Mouse (Mus musculus) lung, embryonic 15.5 days (tissue): ENCODE results near the gene Dnmt3a. TPM values are rescaled to one million over a fixed set of nuclear protein-coding genes. Genes with fewer than 3 reads are reported as not detected.

ENCODE experiments used
- ATAC-seq: fragments of 200-750 bp; cut with Nextera tagmentation; 2 replicates; pipeline ENCODE4 v1.8.0; 2017; ENCODE audit warnings: moderate number of reproducible peaks, borderline replicate concordance; ENCODE audit not compliant: low FRiP score, low TSS enrichment; ENCODE audit errors: extremely low read depth
- H3K27ac ChIP-seq: fragments of 300-500 bp; sonication (generic); 2 replicates; pipeline ENCODE4 v1.5.1; 2015; ENCODE audit warnings: moderate library complexity, mild to moderate bottlenecking, inconsistent platforms
- H3K27me3 ChIP-seq: fragments of 300-500 bp; sonication (generic); 2 replicates; pipeline ENCODE4 v1.6.1; 2015; ENCODE audit warnings: inconsistent platforms
- H3K36me3 ChIP-seq: fragments of 300-500 bp; sonication (generic); 2 replicates; pipeline ENCODE4 v1.6.1; 2015; ENCODE audit warnings: inconsistent platforms
- H3K4me1 ChIP-seq: fragments of 300-500 bp; sonication (generic); 2 replicates; pipeline ENCODE4 v1.6.1; 2015; ENCODE audit warnings: inconsistent platforms
- H3K4me2 ChIP-seq: fragments of 300-500 bp; sonication (generic); 2 replicates; pipeline ENCODE4 v1.6.1; 2015; ENCODE audit warnings: inconsistent platforms, mild to moderate bottlenecking, moderate library complexity
- H3K4me3 ChIP-seq: fragments of 300-500 bp; sonication (generic); 2 replicates; pipeline ENCODE4 v1.5.1; 2015; ENCODE audit warnings: mild to moderate bottlenecking, inconsistent platforms
- H3K9ac ChIP-seq: fragments of 300-500 bp; sonication (generic); 2 replicates; pipeline ENCODE4 v1.6.1; 2015; ENCODE audit warnings: inconsistent platforms
- H3K9me3 ChIP-seq: fragments of 300-500 bp; sonication (generic); 2 replicates; pipeline ENCODE4 v1.6.1; 2016; ENCODE audit warnings: inconsistent platforms
- WGBS: fragments of 180-500 bp; shearing (Covaris S2); methylation state at CpG from one replicate; pipeline ENCODE4 v1.1.7; 2015; 5-methylcytosine and 5-hydroxymethylcytosine counted together
- polyA plus RNA-seq: library from polyadenylated mRNA; unstranded; fragments of >200 nt; fragmentation: Nextera tagmentation; extraction: Ambion mirVana; gene quantifications from 2 replicates; pipeline ENCODE4 v1.2.1, GENCODE M21; 2015

Gene Dnmt3a
- polyA plus RNA-seq, 1 experiment from 2014 or later, result 151 TPM

DNA sequence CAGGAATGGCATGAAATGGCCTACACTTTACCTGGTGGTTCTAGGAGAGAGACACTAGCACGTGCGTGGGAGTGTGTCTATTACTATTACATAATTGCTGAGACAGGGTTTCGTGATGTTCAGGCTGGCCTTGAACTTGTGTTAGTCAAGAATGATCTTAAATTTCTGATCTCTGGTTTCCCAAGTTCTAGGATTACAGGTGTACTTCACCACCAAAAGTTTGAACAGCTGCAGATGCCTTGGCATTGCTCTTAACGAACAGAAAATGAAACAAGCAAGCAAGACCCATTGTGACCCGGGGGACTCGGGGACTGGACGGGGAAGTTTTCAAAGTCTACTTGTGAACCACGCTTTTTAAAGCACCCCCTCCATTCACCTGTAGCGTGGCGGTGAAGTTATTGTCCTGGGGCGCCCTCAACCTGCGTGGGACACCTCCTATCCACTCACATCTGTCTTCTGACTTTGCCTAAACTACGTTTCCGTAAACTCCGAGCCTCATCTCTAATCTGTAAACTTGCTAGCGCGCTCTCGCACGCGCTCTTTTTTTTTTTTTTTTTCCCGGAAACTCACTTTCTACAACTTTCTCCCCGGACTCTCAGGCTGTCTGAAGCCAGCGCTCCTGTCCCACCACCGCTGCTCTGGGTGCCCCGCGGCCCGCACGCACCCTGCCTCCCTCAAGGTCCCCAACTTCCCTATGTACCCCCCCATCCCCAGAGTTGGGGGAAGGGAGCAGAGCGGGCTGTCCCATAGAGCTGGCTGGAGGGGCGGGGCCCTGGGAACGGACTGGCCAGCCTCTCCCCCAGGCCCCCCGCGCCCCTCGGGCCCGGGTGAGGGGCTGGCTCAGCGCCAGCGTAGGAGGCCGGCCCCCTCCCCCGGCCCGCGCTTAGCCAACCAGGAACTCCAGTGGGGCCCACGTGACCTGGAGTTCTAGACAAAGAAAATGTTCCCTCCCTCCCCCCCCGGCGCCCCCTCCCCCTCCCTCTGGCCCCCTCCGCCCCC is 85.2 kb downstream of the Dnmt3a start:
- ATAC-seq, result peak; percentile 80
- H3K27me3 ChIP-seq, result no peaks in the 10 kb centered on the region
- no peaks in the 10 kb centered on the region for H3K9me3 ChIP-seq
- peak overlapping the region; percentile 63 for H3K9ac ChIP-seq
- peak overlapping the region; percentile 98 for H3K27ac ChIP-seq
- peaks cover 71% of the 10 kb centered on the region for H3K4me1 ChIP-seq
- H3K4me3 ChIP-seq, result peak overlapping the region; percentile 50
- 3% methylated on average over 41 of the region's 45 CpGs for WGBS
- H3K4me2 ChIP-seq, result peak overlapping the region; percentile 89
- H3K36me3 ChIP-seq, result peaks cover 9% of the 10 kb centered on the region

GRCm38 (mm10) chr12:3891779-3892239 is 86.0 kb downstream of the Dnmt3a start:
- Histone ChIP-seq H3K4me3 (peak overlapping the region; percentile 50), H3K4me1 (peaks cover 63% of the 10 kb centered on the region), H3K4me2 (peak overlapping the region; percentile 89), H3K27ac (peak overlapping the region; percentile 98), H3K36me3 (peaks cover 16% of the 10 kb centered on the region), H3K27me3 (no peaks in the 10 kb centered on the region), H3K9me3 (no peaks in the 10 kb centered on the region), H3K9ac (peak overlapping the region; percentile 63)
- 0% methylated on average over 15 of the region's 18 CpGs for WGBS
- ATAC-seq, result peak; percentile 51

DNA sequence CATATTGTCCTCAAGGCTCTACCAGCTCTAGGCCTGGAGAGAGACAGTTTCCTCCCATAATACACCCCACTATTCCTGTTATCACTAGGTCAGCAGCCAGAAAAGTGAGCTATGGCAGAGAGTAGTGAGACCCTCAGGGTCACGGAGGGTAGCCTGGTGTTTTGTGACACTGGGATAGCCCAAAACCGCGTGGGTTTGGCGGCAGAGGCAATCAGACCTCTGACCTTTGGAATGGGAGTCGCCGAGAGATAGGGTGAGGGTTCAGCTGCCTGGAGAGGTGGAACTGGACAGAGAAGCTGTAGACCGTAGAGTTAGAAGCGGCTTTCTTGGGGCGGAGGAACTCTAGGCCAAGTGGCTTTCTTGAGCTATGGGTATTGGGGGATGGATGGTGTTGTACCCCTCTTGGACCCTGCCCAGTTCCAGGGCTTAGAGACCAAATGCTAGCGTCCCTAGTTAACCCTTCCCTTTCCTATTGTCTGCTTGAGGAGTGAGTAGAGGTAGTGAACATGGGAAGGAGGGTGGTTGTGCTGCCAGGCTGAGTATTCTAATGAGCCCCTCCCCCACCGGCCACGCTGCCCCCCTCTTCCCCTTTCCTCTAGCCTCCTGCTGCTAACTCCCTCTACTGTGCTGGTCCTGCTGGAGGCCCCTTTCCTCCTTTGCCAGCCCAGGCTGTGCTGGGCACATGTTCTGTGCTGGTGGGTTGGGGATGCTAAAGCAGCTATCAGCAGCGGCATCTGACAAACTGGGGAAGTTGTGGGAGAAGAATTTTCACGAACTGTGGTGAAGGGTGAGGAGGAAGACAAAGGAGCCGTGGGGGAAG is 86.6 kb downstream of the Dnmt3a start:
- Histone ChIP-seq H3K9ac (peak overlapping the region; percentile 63), H3K9me3 (no peaks in the 10 kb centered on the region), H3K4me1 (peaks cover 57% of the 10 kb centered on the region), H3K27me3 (no peaks in the 10 kb centered on the region), H3K36me3 (peaks cover 23% of the 10 kb centered on the region), H3K27ac (peak overlapping the region; percentile 98), H3K4me3 (peak overlapping the region; percentile 50), H3K4me2 (peak overlapping the region; percentile 89)
- WGBS, result 4% methylated on average over 15 of the region's 15 CpGs
- ATAC-seq, result peak; percentile 9

DNA sequence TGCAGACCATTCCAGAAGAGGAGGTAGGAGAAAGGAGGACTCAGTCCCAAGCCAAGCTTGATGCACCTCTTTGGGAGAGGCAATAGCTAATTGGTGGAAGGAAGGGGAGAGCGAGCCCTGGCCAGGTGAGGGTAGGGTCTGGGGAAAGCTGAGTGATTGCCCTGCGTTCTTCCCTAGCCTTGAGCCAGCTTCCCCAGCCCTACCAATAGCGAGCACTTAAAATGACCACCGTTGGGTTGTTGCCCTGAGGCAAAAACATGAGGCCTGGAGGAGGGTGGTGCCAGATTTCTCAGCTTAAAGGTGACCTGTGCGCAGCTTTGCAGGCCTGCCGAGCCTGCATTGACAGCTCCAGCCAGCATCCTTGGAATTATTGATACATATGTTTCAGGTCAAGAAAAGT is 87.5 kb downstream of the Dnmt3a start:
- ATAC-seq, result no peak
- H3K36me3 ChIP-seq, result peaks cover 31% of the 10 kb centered on the region
- no peaks in the 10 kb centered on the region for H3K9me3 ChIP-seq
- 0 out of 2 replicates have a peak overlapping the region, but pooled peaks have one; percentile 98 for H3K27ac ChIP-seq
- WGBS, result 62% methylated on average over 6 of the region's 6 CpGs
- peak overlapping the region; percentile 63 for H3K9ac ChIP-seq
- H3K27me3 ChIP-seq, result no peaks in the 10 kb centered on the region
- H3K4me1 ChIP-seq, result peaks cover 48% of the 10 kb centered on the region
- peak overlapping the region; percentile 50 for H3K4me3 ChIP-seq
- peak overlapping the region; percentile 89 for H3K4me2 ChIP-seq

- no peak for ATAC-seq
- peaks cover 43% of the 10 kb centered on the region for H3K36me3 ChIP-seq
- 57% methylated on average over 7 of the region's 7 CpGs for WGBS
- H3K27ac ChIP-seq, result no peak overlapping the region
- no peaks in the 10 kb centered on the region for H3K9me3 ChIP-seq
- no peak overlapping the region for H3K4me2 ChIP-seq
- no peaks in the 10 kb centered on the region for H3K27me3 ChIP-seq
- H3K4me3 ChIP-seq, result no peak overlapping the region
- peaks cover 36% of the 10 kb centered on the region for H3K4me1 ChIP-seq
- no peak overlapping the region for H3K9ac ChIP-seq
These were observed 88.7 kb downstream of the Dnmt3a start for GRCm38 (mm10) chr12:3894525-3894924.

DNA sequence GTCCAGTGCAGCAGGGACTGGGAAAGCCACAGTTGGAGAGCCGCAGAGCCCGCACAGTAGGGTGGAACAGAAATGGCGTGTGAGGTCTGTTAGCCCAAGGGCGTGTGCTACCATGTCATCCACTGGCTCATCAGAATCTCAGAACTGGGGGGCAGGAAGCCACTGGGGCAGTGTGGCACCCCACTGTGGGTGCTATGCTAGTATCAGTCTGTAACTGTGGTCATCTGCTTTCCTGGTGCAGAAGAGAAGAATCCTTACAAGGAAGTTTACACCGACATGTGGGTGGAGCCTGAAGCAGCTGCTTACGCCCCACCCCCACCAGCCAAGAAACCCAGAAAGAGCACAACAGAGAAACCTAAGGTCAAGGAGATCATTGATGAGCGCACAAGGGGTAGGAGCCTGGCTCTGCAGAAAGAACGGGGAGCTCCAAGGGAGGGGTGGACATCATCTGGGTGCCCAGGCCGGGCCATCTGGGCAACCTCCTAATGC is 91.3 kb downstream of the Dnmt3a start:
- Histone ChIP-seq H3K9me3 (no peaks in the 10 kb centered on the region), H3K4me2 (no peak overlapping the region), H3K4me1 (peaks cover 15% of the 10 kb centered on the region), H3K4me3 (no peak overlapping the region), H3K27ac (no peak overlapping the region), H3K9ac (no peak overlapping the region), H3K36me3 (peaks cover 64% of the 10 kb centered on the region), H3K27me3 (no peaks in the 10 kb centered on the region)
- 87% methylated on average over 9 of the region's 9 CpGs for WGBS
- no peak for ATAC-seq

DNA sequence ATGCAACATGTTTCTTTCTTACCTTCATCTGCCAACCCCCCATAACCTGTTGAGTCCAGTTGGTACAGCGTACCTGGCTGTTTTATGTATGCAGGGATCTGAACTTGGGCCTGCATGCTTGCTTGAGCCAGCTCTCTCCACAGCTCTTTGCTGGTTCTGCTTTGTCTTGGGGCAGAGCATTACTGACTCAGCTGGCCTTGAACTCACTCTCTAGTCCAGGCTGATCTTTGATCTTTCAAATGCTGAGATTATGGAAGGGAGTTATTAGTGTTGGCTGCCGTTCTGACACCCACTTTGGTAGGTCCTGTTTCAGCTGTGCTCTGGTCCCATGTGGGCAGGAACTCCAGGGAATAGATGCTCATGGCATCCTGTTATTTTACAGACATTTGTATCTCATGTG is 93.0 kb downstream of the Dnmt3a start:
- no peak for ATAC-seq
- no peak overlapping the region for H3K4me3 ChIP-seq
- no peak overlapping the region for H3K4me2 ChIP-seq
- 92% methylated on average over 2 of the region's 2 CpGs for WGBS
- H3K36me3 ChIP-seq, result peaks cover 81% of the 10 kb centered on the region
- no peak overlapping the region for H3K9ac ChIP-seq
- no peak overlapping the region for H3K27ac ChIP-seq
- H3K4me1 ChIP-seq, result no peaks in the 10 kb centered on the region; the same call in 1 of the 2 replicates
- H3K27me3 ChIP-seq, result no peaks in the 10 kb centered on the region
- H3K9me3 ChIP-seq, result no peaks in the 10 kb centered on the region

DNA sequence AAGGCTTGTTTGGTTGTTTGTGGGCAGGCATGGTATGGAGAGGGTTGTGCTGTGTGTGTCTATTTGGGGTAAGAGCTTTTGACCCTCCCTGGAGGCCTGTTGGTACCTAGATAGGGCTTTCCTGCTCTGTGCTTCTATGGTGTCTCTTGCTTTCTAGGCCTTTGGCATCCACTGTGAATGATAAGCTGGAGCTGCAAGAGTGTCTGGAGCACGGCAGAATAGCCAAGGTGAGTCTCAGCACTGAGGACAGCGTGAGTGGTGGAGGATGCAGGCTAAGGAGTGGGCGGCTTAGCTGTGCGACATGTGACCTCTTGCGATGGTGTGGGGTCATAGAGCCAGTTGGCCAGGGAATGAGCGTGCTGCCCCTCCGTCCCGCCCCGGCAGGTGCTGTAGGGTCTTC is 99.6 kb downstream of the Dnmt3a start:
- 85% methylated on average over 9 of the region's 9 CpGs for WGBS
- H3K4me2 ChIP-seq, result no peak overlapping the region
- no peak overlapping the region for H3K27ac ChIP-seq
- H3K4me1 ChIP-seq, result no peaks in the 10 kb centered on the region
- peaks cover 91% of the 10 kb centered on the region for H3K36me3 ChIP-seq
- H3K9me3 ChIP-seq, result no peaks in the 10 kb centered on the region
- H3K4me3 ChIP-seq, result no peak overlapping the region
- no peak for ATAC-seq
- H3K9ac ChIP-seq, result no peak overlapping the region
- no peaks in the 10 kb centered on the region for H3K27me3 ChIP-seq

DNA sequence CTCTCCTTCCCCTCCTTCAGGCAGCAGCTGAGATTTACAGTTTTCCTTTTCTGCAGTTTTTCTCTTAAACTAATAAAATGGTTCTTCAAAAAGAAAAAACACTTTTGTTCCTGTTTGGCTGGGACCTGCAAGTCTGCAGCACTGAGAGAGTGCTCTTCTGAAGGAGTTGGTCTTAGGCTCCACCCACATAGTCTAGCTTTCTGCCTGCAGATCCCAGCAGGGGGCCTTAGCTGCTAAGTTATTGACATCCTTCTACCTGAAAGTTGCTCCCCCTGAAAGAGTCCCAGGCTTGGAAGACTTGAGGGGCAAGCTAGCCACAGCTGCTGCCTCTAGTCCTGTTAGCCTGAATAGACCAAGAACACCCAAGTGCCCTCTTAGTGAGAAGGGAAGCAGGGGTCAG is 100.5 kb downstream of the Dnmt3a start:
- peaks cover 87% of the 10 kb centered on the region for H3K36me3 ChIP-seq
- no peaks in the 10 kb centered on the region for H3K27me3 ChIP-seq
- H3K4me1 ChIP-seq, result no peaks in the 10 kb centered on the region
- H3K9me3 ChIP-seq, result no peaks in the 10 kb centered on the region
- no peak overlapping the region for H3K9ac ChIP-seq
- ATAC-seq, result no peak
- H3K27ac ChIP-seq, result no peak overlapping the region
- no peak overlapping the region for H3K4me2 ChIP-seq
- no peak overlapping the region for H3K4me3 ChIP-seq

DNA sequence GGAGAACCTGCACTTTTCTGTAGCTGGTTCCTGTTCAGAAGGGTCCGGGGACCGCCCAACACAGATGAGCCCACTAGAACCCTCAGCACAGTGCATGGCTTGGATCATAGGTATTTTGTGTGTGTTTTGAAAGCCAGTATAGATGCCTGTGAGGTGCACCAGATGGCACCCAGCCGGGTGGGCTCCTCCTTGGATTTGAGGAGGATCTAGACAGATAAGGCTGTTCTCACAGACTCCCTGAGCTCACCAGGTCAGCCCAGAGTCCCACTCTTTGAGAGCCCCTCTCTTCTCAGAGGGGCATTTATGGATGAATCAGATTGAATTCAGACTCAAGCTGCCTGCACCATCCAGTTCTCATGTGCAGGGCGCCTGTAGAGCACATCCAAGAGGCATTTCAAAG is 101.2 kb downstream of the Dnmt3a start:
- H3K27ac ChIP-seq, result no peak overlapping the region
- H3K4me3 ChIP-seq, result no peak overlapping the region
- H3K9me3 ChIP-seq, result no peaks in the 10 kb centered on the region
- WGBS, result 87% methylated on average over 4 of the region's 4 CpGs
- H3K27me3 ChIP-seq, result no peaks in the 10 kb centered on the region
- H3K4me2 ChIP-seq, result no peak overlapping the region
- no peaks in the 10 kb centered on the region for H3K4me1 ChIP-seq
- no peak for ATAC-seq
- H3K9ac ChIP-seq, result no peak overlapping the region
- H3K36me3 ChIP-seq, result peaks cover 80% of the 10 kb centered on the region

DNA sequence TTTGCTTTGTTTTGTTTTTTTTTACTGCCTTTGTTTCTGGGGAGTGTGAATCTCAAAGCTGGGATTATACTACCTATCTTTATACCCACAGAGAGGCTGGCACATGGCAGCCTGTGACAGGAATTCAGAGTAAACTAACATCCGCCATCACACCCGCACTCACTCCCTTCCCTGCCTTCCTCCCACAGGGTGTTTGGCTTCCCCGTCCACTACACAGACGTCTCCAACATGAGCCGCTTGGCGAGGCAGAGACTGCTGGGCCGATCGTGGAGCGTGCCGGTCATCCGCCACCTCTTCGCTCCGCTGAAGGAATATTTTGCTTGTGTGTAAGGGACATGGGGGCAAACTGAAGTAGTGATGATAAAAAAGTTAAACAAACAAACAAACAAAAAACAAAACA is 101.6 kb downstream of the Dnmt3a start:
- Histone ChIP-seq H3K4me3 (no peak overlapping the region), H3K4me1 (no peaks in the 10 kb centered on the region), H3K27me3 (no peaks in the 10 kb centered on the region), H3K4me2 (no peak overlapping the region), H3K36me3 (peaks cover 75% of the 10 kb centered on the region), H3K27ac (no peak overlapping the region), H3K9me3 (no peaks in the 10 kb centered on the region), H3K9ac (no peak overlapping the region)
- no peak for ATAC-seq
- 77% methylated on average over 13 of the region's 13 CpGs for WGBS
